Mouse (Mus musculus) testis, adult 2 months (tissue): ENCODE data around the gene Adrb1.

Experiments used
- CTCF ChIP-seq: fragments of 200-500 bp; IDR thresholded peaks from 2 replicates; pipeline ENCODE4 v1.5.1; 2012; ENCODE audit warnings: low read depth, mild to moderate bottlenecking, inconsistent platforms, low read length, moderate library complexity; ENCODE audit not compliant: control insufficient read depth, insufficient read depth, insufficient replicate concordance
- POLR2A ChIP-seq: fragments of 200-500 bp; IDR thresholded peaks from 2 replicates; pipeline ENCODE4 v1.6.1; 2012; ENCODE audit warnings: low read depth, mild to moderate bottlenecking, inconsistent platforms, low read length, moderate library complexity; ENCODE audit not compliant: control insufficient read depth

- no peak for TF ChIP-seq CTCF
- TF ChIP-seq POLR2A = no peak
Observed at GRCm38 (mm10) chr19:56682843-56683242, 39.2 kb upstream of the Adrb1 start.
